Mouse (Mus musculus) testis, postnatal 14 days (tissue): ENCODE measurements around the gene Sars.

Experiments
- DNase-seq: peaks from one replicate; pipeline ENCODE4 v3.0.0; 2021; ENCODE audit warnings: low spot score

The Sars gene

GRCm38 (mm10) chr3:108424944-108425623, 19.9 kb downstream of the Sars start:
- DNase-seq: no peak

DNA sequence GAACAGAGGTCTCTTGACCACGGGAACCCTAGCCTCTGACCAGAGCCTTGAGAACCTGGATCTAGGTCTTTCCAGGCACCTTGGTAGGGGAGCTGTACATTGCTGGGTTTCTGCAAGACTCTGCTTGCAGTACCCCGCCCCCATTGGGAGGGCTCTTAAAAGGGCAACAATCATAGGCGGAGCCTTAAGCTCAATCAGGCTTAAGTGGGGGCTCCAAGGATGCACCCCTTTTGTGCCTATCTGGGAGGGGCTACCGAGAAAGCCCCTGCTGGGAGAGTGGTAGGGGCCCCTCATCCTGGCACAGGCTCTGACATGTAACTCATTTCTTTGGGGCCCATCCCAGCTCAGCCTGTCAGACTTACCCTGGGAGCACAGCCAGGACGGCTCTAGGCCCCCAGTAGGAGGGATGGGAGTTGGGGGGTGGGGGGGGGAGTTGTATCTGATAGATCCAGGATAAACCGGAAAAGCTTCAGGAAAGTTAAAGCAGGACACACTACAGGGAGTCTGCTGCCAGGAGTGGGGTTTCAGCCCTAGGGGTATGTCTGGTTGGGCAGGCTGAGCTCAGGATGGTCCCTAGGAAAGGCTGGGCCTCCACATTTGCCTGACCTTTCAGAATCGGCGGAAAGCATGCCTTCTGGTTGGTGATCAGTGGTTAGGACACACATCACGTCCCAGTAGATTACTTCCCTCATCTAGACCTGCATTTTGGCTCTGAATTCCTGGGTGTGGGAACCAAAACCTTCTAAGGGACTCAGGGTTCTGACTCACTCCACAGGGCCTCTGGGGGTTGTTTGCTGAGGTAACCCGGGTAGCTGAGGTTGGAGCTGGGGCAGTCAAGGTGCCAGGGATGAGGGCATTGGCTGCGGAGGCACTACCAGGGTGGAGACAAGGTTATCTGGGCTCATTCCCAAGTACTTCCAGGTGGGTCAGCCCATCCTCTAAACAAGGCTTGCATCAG, 20.9 kb downstream of the Sars start:
- DNase-seq: no peak

- DNase-seq: no peak
Observed at GRCm38 (mm10) chr3:108423006-108423405, 22.0 kb downstream of the Sars start.

GRCm38 (mm10) chr3:108415831-108416223, 29.2 kb downstream of the Sars start:
- DNase-seq: peak; percentile 81

GRCm38 (mm10) chr3:108414857-108415830, 29.9 kb downstream of the Sars start, which contains the start of gene Celsr2:
Gene Celsr2, minus strand, starts transcription at chr3:108415552.
- peak; percentile 33 for DNase-seq

GRCm38 (mm10) chr3:108413634-108414360, 31.2 kb downstream of the Sars start:
- DNase-seq: no peak

- peak; percentile 44 for DNase-seq
Observed at GRCm38 (mm10) chr3:108411754-108412121, 33.3 kb downstream of the Sars start.

- DNase-seq: no peak
Observed at GRCm38 (mm10) chr3:108411026-108411753, 33.8 kb downstream of the Sars start.

DNA sequence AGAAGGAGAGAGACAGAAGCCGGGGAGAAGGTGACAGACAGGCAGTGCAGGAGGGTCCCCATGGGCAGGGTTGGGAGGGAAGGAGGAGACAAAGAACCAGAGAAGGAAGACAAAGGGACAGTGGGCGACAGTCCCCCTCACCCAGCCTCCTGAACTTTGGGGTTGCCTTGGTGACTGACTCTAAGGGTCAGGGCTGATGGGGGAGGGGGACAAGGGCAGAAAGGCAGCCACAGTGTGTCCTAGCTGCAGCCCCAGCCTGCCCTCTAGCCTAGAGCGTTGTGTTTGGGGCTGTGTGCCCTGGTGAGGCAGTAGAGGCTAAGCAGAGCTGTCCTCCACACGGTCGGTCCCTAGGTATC, 34.7 kb downstream of the Sars start:
- DNase-seq: no peak

GRCm38 (mm10) chr3:108409656-108410358, 35.2 kb downstream of the Sars start:
- no peak for DNase-seq

GRCm38 (mm10) chr3:108408517-108409008, 36.4 kb downstream of the Sars start:
- no peak for DNase-seq

DNA sequence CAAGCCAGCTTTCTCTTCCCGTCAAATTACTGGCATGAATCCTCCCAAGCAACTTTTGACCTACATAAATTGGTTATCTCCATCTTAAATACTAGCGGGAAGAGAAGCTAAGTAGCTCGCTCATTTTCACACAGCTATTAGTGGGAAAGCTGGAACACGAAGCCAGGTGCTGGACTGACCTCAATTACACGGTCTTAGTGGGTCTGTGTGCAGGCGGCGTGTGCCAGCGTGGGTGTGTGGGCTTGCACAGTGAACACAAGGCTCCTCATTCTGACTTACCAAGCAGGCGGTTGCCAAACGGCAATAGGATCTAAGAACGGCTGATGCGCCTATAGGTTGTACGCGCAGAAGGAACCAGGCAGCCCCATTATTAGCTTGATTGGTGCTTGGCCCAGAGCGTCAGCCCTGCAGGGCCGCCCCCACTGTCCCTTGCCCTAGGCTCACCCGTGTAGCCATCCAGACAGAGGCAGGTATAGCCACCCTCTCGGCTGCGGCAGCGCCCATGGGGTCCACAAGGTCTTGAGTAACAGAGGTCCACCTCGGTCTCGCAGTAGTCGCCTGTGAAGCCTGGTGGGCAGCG, 38.6 kb downstream of the Sars start:
- DNase-seq: no peak

DNA sequence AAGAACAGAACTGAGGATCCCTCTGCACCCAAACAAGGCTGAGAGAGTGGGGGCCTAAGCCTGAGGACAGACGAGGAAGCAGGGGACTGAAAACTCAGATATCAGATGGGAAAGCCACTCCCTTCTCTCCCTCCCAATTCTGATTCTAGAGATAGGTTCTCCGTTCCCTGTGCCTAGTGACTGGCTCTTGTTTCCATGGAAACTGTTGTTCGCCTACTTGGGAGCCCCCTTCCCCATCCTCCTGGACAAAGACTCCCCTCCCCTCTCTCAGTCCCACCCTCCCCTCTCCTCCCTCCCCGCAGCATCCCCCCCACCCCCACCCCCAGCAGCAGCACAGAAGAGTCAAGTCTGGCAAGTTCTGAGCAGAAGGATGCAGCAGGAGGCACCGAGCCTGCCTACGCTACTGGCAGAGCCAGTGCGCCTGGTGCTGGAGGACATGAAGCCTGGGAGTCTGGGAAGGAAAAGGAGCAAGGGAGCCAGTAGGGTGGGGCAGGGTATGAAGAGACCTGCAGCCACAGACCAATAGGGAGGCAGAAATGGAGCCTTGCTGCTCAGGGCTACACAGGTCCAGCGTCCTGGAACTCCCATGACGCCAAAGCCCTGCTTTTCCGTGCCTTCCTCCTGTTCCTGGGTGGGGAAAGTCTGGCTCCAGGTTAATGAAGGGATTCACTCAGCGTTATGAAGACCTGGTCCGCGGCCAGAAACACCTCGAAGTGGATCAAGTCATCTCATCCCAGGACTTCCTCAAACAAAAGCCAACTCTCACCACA, 39.3 kb downstream of the Sars start:
- DNase-seq: no peak

GRCm38 (mm10) chr3:108402528-108402920, 42.5 kb downstream of the Sars start:
- DNase-seq: no peak

DNA sequence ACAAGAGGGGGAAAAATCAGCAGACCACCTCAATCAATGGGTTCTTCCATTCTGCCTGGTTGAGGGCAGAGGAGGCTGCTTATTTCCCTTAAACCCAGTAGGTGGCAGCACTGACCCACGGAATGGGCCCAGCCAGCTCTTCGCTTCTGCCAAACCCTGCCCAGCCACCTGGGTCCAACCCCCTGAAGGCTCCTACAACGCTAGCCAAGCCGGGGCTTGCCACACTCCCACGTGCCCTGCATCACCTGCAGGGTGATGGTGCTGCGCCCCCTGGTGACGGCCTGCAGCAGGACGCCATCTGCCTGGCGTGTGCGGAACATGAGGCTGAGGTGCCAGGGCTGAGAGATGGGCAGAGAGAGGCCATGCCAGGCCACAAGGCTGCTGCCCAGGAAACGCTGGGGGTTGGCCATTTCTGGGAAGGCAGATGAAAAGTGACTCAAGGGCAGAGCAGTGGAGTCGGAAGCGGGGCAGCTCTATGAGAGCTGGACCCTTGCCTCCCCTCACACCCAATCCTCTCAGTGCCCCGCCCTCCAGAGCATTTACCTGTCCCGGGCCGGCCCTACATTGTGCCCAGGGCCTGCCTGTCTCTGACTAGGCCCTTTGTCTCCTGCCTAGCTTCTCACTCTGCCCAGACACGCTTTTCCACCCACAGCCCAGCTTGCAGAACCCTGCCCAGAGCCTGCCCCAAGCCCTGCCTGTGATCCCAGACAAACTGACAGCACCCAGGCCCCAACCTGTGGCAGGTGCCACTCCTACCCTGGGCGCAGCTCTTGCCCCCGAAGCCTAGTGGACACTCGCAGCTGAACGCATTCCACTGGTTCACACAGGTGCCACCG, 43.1 kb downstream of the Sars start:
- peak; percentile 86 for DNase-seq

GRCm38 (mm10) chr3:108400442-108400841, 44.6 kb downstream of the Sars start:
- DNase-seq: no peak

- no peak for DNase-seq
Observed at GRCm38 (mm10) chr3:108398281-108398680, 46.7 kb downstream of the Sars start.

DNA sequence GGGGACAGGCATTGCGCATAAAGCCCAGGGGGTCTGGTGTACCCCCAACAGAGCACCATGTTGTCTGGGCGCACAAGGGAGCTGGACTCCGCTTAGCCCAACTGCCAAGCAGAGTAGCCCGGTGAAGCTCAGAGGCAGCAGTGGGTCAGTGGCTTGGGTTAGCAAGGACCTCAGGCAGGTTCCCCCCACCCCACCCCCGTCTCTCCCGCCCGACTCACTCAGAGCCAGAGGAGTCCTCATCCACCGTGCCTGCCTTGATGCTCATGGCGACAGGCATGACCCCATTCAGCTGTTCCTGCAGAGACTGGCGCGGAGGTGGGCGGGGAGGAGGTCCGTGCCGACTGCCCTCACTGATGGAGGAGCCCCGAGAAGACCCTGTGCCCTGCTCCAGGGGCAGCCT, 52.2 kb downstream of the Sars start:
- no peak for DNase-seq
